Mouse (Mus musculus): Measurements from ENCODE around the gene Snx30.

DNA sequence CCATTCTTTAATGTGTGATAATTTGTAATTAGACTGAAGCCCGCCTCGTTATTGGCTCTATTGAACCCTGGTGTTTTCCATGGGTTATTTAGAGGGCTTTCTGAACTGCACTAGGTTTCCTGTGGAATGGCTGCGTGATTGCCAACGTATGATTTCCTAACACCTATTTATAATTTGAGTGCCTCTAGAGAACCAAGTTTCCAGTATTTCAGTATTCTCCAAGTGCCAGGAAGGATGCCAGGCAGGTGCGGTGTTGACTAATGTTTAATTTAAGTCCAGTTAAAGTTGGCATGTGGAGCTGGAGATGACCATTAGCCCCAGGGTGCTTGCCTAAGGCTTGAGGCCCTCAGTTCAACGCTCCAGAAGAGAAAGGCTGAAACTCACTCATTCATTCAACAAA, 18.5 kb upstream of the Snx30 start:
- TF ChIP-seq CTCF (IDR thresholded peaks at IDR 0.05; ENCODE audit: low read depth) (no peak), EP300 (optimal IDR thresholded peaks at IDR 0.05) (no peak)
